Mouse (Mus musculus): Measurements from ENCODE around the gene Sp1.

Sp1 gene

GRCm38 (mm10) chr15:102405489-102406195, at the start of gene Sp1:
Gene Sp1 (plus strand): TSS chr15:102406143.
- peak; percentile 95 to 99 for DNase-seq (ENCODE audit: low spot score in 2 of 2)

GRCm38 (mm10) chr15:102356501-102357325, 49.2 kb upstream of the Sp1 start:
- DNase-seq (ENCODE audit: low spot score in 2 of 2) = no peak

- no peak for DNase-seq (ENCODE audit: low spot score in 2 of 2)
Observed at GRCm38 (mm10) chr15:102358126-102358525, 47.8 kb upstream of the Sp1 start.

DNA sequence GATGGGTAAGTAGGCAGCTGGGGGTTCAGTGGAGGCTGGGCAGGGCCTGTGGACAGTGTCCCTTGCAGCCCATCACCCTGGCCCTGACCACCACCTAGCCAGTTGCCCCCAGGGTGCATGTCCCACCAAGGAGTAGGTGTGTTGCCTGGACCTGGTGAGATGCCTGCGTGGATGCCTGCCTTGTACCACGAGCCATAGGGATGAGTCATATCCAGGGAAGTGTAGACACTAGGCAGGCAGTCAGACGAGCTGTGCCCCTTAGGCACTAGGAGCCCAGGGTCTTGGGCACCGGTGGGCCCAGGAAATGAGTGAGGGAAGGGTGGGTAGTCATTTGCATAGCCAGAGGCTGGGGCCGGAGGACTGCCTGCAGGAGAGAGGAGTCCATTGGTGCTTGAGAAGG, 47.1 kb upstream of the Sp1 start:
- no peak for DNase-seq (ENCODE audit: low spot score in 2 of 2)

DNA sequence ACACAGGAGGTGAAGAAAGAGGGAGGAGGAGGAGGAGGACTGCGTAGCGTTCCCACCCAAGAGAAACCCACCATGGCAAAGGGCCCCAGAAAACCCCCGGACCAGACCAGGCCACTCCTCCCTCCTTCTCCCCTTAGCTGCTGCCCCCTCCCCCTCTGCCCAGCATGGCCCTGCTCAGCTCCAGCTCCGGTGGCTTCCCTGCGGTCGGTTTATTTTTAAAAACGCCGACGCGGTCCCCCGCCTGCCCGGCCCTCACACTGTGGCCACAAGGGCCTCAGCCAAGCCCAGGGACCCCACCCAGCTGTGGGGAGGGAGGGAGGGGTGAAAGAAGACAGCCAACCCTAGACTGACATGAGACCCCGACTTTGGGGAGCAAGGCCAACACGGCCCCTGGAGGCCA, 43.3 kb upstream of the Sp1 start:
- DNase-seq (ENCODE audit: low spot score in 2 of 2) = no peak

DNA sequence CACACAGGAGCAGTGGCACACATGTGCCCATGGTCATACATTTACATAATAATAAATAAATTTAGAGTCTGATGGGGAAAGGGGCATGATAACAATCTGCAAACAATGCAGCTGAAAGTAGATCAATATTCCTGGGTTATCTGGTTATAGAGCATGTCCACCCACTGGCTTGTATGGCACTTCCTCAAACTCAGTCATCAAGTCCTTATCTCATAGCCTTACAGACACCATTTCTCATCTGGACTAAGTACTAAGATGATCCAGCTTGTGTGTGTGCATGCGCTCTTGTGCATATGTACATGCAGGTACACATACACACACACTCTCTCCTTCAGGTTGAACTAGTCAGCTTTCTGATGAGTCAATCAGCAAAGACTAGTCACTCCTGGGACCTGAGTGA, 41.3 kb upstream of the Sp1 start:
- no peak for DNase-seq (ENCODE audit: low spot score in 2 of 2)

DNA sequence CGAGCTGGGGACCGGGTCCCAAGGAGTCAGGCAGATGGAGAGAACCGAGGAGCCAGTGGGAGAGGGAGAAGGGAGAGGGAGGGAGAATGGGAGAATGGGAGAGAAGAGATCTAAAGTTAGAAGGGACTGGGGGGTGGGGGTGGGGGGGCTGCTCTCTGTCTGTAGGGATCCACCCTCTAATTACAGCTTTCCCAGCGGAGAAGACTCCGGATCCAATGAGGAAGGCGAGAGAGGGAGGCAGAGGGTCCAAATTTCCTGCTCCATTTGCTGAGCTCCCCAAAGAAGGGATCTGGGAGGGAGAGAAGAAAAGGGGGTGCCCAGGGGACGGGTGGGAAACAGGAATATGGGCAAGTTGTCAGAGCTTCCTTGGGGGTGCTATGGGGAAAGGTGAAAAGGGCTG, 39.7 kb upstream of the Sp1 start:
- DNase-seq (ENCODE audit: low spot score in 2 of 2) = no peak

GRCm38 (mm10) chr15:102366733-102367344, 39.1 kb upstream of the Sp1 start, which contains the start of gene Sp7:
Gene Sp7 (minus strand): TSS chr15:102367182.
- DNase-seq (ENCODE audit: low spot score in 2 of 2) = no peak

- no peak for DNase-seq (ENCODE audit: low spot score in 2 of 2)
Observed at GRCm38 (mm10) chr15:102369972-102370371, 36.0 kb upstream of the Sp1 start.

- DNase-seq (ENCODE audit: low spot score in 2 of 2) = no peak
Observed at GRCm38 (mm10) chr15:102370727-102371126, 35.2 kb upstream of the Sp1 start.

DNA sequence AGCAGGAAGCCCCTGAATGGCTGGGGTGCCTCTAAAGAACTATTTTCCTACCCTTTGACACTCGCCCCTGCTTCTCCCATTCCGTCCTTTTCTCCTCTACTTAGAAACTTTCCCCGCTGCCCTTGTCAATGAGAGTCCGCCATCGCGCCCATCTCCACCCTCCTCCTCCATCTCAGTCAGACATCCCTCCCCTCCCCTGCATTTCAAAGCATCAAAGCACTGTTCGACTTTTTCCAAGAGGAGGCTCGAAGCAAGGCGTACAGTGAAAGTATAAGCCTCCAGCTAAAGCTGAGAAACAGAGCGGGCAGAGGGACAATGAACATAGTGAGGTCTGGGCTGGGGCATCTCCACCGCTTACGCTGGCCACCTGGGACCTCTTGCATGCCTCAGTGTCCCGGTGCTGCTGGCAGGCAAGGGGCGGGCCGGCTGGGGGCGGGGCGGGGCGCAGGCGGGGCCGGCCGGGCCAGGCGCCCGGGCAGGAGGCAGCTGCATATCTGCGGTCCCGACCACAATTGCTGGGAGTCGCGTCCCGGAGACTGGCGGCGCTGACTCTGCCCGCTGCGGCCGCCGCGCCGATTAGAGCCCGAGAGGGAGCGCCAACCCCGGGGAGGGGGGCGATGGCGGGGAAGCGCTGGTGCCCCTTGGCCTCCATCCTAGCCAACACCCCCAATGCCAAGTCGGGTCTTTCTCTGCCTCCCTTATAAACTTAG, 29.3 kb upstream of the Sp1 start:
- no peak for DNase-seq (ENCODE audit: low spot score in 2 of 2)

DNA sequence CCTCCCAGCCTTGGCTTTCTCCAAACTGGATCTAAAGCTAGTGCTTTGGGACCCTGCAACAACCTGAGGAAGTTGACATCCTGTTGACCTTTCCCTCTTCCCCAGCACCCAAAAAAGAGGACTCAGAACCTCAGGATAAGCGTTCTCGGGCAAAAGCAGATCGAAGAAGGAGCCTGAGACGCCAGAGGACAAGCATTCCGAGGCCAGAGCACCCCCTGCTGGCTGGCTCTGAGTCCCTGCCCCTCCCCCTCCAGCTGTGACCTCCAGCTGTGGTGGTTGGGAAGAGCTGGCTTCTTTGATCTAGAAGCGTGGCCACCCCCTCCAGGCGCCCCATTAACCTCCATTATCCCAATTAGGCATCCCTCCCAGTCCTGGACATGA, 28.8 kb upstream of the Sp1 start:
- peak; percentile 65 to 67 for DNase-seq (ENCODE audit: low spot score in 2 of 2)

DNA sequence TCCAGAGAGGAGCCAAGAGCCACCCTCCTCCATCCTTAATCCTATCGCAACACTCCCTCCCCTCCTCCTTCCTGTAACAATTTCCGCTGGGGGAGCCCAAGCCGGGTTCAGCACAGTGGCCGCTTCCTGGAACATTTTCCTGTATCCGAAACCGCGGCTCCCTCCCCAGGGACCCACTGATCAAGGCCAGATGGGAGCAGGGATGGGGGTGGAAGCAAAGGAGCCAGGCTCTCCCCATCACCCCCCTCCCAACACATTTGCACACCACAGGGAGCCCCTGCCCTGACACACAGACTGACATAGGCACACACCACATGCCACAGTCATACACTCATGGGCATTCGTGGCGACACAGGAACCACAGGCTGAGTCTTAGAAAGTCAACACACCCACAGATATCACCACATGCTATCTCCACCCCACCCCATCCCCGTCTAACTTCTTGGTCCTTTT, 28.1 kb upstream of the Sp1 start:
- DNase-seq (ENCODE audit: low spot score in 2 of 2) = no peak

DNA sequence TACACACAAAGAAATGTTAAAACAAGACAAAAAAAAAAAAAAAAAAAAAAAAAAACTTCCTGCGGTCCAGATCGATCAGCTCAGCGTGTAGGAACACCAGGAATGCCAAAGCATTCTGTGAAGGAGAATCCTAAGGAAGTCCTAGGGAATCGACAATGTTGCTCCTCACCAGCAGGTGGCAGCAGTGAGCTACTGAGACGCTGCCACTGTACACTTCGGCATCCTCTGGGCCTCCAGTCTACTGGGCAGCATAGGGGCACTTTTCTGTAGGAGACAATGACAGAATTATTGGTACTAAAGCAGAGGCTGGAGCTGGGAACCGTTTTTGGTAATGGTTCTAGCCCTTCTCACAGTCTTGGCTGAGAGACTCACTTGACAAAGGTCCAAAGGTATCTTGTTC, 24.4 kb upstream of the Sp1 start:
- DNase-seq (ENCODE audit: low spot score in 2 of 2) = peak; percentile 66 to 78

DNA sequence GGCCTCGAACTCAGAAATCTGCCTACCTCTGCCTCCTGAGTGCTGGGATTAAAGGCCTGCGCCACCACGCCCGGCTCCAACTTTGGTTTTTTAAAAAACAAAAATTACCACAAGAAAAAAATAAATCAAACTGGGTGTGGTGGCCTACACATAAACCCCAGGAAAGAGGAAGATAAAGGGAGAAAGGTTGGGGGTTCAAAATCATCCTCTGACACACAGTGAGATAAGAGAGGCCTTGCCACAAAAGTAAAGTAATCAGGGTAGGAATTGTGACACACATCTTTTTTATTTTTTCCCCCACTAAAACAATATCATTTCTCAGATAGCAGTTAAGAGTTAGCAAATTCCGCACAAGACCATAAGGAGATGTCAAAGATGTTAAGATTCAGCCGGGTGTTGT, 22.3 kb upstream of the Sp1 start:
- no peak for DNase-seq (ENCODE audit: low spot score in 2 of 2)

DNA sequence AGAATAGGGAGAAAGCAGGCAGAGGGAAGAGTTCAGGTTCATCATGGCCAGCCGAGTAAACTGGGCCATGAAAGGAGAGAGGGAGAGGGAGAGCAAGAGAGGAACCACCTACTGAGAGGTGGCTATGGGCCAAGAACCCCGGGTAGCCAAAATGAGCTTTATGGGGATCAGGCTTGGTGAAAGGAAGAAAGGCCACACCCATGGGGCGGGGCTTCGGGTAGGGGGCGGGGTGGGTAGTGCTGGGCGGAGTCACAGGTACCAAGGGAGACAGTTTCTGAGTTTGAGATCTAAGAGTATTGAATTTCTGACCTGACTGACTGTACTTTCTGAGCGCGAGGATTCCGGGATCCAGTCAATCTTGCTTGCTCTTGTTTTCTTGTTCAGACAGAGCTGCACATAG, 19.3 kb upstream of the Sp1 start:
- no peak for DNase-seq (ENCODE audit: low spot score in 2 of 2)

DNA sequence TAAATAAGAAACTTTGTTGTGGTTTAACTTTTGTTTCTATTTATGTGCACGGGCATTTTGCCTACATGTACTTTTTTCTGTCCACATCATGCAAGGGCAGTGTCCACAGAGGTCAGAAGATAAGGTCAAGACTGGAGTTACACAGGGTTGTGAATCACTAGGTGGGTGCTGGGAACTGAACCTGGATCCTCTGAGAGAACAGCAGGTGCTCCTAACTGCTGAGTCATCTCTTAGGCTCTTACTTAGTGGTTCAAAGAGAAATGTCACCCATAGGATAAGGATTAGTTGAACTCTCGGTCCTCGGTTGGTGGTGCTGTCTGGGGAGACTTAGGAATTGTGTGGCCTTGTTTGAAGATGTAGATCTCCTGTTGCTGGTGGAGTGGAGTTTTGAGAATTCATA, 17.0 kb upstream of the Sp1 start:
- DNase-seq (ENCODE audit: low spot score in 2 of 2) = no peak

GRCm38 (mm10) chr15:102392520-102392919, 13.4 kb upstream of the Sp1 start:
- no peak for DNase-seq (ENCODE audit: low spot score in 2 of 2)

DNA sequence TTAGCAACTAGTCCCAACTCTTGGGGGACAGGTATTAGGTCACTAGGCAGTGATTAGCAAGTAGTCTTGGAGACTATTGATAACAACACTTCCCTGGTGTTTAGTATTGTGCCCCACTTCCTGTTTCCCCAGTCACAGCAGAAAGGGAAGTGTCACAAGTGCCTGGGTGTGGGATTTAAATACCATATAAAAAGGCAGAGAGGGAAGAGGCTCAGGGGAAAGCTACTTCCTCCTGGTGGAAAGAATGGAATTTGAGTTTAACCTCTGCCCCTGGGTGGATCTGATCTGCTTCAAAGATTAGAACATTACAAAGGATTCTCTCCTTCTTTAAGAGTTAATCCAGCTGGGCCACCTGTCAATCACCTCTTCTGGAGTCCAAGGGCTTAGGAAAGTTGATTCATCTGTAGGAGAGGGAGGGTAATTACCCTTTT, 12.3 kb upstream of the Sp1 start:
- DNase-seq (ENCODE audit: low spot score in 2 of 2) = no peak

- no peak for DNase-seq (ENCODE audit: low spot score in 2 of 2)
Observed at GRCm38 (mm10) chr15:102395061-102395460, 10.9 kb upstream of the Sp1 start.

DNA sequence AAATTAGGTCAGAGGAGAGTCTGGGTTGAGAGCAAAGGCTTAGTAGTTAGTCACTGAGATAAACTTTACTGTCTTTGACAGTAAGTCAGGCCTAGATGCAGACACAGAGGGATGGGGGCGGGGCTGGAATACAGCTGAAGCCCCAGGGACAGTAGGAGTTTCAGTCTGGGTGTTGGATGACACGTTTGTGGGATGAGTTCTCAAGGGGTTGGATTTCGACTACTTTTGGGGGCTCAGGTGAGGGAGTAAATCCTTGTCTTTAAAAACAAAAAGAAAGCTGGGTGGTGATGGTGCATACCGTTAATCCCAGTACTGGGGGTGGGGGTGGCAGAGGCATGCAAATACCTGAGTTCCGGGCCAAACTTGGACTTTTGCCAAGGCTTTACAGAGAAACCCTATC, 7.3 kb upstream of the Sp1 start:
- no peak for DNase-seq (ENCODE audit: low spot score in 2 of 2)

Measured in frontal cortex, postnatal 25 days (tissue).